Mouse (Mus musculus) c-Kit-positive CD71-positive TER-119-negative erythroid progenitor cells, embryonic 14.5 days (primary cell): ENCODE results near the gene Pla2g16.

Source experiments
- DNase-seq: peaks from one replicate; pipeline ENCODE4 v3.0.0-alpha.2; 2013; ENCODE audit warnings: low read depth

The Pla2g16 gene

DNA sequence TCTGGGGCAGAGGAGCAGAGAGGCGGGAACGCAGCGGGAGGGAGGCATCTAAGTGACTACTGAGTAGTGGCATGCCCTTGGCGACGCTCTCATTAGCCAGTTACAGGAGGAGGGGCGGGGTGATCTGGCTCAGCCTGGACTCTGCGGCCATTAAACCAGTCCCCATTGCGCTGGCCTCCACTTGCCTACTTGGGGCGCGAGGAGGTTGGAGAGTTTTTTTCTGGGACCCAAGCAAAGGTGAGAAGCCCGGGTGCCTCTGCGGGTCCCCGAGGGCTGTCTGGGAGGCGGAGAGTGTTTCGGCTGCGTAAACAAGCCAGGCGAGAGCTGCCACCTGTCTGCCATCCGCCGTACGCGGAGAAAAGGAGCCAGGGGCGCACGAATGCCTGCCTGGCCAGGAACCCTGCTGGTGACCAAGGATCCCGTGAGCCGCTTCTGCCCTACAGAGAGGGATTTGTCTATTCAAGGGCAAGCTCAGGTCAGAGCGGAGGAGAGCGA, at the start of gene Pla2g16:
Gene Pla2g16, plus strand, starts transcription at position 132 of the 495 bp plus-strand sequence.
- peak; percentile 69 for DNase-seq

DNA sequence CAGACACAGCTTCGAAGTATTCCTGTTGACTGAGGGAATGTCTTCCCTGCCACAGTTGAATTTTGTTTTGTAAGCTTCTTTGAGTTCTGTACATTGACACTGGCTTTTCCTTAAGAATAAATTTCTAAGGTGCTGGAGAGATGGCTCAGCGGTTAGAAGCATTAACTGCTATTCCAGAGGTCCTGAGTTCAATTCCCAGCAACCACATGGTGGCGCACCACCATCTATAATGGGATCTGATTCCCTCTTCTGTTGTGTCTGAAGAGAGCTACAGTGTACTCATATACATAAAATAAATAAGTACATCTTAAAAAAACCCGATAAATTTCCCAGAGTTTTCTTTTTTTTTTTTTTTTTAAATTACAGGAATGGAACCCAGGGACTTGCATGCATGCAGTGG, 49.2 kb upstream of the Pla2g16 start:
- no peak for DNase-seq

DNA sequence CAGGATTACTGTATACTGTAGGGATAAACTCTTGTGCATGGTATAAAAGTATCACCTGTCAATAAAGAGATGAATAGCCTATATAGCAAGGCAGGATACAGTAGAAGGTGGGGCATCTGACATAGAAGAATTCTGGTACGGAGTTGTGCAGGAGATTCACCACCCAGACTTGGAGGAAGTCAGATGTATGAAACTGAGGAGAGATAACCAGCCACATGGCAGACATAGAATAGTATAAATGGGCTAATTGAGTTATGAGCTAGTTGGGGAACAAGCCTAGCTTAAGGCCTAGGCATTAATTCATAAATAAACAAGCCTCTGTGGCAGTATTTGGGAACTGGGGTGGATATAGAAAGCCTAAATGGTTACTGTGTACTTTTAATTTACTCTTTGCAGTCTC, 40.8 kb upstream of the Pla2g16 start:
- DNase-seq = no peak

DNA sequence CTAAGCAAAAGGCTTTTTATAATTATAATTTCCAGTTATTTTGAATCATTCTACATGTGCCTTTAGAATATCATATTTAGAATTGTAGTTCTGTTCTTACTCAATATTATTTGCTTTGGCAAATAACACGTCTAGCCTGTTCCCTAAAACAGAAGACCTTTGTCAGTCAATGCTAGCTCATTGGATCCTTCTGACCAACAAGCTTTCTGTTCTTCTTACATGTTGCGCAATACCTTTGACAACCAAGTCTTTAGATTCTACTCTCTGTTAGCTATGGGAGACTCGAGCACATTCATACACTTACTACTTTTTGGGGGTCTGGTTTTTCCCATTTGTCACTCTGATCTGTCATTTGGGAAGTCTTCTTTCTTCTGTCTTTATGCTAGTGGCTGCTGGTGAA, 35.6 kb upstream of the Pla2g16 start:
- no peak for DNase-seq

DNA sequence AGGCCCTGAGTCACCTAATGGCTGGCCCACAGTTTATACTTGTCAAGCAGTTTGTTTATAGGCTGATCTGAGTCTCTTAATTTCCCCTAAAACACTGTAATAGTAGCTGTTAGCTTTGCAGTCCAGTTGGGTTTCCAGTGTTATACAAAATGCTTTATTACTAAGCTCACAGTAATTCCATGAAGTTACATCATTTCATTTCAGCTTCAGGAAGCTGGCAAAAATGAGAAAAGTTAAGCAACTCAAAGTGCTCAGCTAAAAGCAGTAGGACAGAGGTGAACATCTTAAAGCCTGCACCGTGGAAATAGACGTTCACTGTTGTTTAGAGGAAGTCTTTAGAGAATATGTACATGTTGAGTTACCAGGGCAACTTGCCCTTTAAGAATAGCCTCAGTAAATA, 34.4 kb upstream of the Pla2g16 start:
- DNase-seq = no peak

DNA sequence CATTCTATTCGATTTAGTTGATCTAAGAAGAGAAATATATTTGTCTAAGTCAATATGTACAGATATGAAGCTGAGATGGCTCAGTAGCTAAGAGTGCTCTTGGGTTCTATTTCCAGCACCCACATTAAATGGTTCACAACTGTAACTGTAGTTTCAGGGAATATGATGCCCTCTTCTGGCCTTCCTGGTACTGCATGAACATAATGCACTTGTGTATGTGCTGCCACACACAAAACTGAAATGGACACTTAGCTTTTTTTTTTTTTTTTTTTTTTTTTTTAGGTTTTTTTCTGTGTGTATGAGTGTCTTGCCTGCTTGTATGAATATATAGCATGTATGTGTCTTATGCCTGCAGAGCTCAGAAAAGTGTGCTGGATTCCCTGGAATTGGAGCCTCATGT, 34.0 kb upstream of the Pla2g16 start:
- no peak for DNase-seq

DNA sequence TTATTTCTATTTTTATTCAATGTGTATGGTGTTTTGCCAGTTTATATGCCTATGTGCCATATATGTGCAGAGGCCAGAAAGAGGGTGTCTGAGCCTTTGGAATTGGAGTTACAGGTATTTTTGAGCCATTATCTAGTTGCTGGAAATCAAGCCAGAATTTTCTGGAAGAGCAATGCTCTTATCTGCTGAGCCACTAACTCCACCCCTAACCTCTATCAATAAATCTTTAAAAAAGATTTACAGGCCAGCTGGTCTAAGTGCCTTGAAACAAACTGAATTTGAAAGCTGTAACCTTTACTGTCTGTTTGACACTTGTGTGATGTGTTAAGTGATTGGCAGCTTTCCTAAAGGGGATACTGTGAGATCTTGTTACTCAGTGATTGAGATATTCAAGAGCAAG, 33.5 kb upstream of the Pla2g16 start:
- no peak for DNase-seq

DNA sequence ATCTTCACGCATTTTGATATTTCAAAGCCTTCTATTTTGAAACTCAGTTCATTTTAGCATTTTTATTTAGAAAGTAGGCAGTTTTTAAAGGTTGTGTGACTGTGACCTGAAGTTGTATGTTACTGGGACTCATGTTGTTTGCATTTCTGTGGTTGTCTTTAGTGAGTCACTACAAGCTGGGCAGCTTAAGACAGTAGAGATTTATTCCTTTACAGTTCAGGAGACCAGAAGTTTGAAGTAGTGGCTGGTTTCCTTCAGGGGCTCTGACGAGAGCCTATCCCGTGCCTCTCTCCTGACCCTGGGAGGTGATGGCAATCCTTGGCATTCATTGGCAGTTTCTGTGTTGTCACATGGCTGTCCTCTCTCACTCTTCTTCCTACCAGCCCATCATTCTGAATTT, 32.4 kb upstream of the Pla2g16 start:
- no peak for DNase-seq

DNA sequence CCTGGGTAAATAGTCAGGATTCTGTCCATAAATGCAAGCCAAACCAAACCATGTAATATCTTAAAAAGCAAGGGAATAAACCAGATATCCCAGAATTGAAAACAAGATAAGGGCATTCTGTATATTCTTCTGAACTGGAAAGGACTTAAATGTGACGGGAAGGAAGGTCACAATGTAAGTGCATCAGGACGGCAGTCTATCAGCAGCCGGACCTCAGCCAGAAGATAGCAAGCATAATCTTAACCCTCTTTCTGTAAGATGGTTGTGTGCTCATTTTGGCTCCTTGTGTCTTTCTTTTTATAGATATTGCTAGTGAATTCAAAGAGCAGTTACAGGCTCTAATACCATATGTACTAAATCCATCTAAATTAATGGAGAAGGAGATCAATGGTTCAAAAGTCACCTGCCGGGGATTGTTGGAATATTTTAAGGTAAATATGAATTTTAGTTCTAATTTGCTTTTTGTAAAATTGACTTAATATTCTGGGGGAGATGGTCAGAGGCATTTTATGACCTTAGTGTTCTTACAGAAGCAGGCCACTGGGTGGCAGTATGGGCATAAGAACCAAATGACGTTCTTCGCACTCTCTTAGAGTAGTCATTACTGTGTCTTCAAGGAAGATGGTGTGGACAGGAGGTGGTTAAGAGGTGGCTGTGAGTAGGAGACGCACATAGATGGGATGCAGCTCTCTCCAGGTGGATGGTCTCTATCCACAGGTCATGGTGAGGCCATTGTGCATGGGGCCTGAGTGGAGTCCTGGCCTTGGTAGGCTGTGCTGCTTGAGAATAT, 28.4 kb upstream of the Pla2g16 start:
- DNase-seq = peak; percentile 54

DNA sequence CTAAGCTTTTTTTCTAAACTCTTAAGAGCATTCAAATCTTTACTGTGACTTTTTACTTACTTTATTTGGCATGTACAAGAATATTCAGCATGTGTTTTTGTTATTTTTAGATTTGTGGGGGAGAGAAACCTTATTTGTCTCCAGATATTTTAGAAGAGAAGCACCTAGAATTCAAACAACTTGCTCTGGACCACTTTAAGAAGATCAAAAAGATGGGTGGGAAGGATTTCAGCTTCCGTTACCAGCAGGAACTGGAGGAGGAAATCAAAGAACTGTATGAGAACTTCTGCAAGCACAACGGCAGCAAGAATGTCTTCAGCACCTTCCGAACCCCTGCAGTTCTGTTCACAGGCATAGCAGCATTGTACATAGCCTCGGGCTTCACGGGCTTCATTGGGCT, 25.4 kb upstream of the Pla2g16 start:
- DNase-seq = no peak

DNA sequence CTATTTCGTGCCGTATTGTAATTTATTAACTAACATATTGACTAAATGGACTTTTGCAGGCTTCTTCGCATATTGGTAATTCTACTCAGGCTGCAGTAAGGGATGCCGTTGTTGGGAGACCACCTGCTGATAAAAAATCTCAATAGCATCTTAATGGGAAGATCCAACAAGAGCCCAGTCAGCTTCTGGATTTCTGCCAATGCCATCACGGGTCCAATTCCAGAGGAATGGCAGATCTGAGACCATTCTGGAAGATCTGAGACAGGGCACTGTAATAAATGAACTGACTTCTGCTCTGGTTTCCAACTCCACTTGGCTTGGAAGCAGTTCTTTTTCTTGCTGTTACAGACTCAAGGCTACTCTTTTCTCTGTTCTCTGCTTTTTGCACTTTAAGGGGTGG, 23.4 kb upstream of the Pla2g16 start:
- no peak for DNase-seq

DNA sequence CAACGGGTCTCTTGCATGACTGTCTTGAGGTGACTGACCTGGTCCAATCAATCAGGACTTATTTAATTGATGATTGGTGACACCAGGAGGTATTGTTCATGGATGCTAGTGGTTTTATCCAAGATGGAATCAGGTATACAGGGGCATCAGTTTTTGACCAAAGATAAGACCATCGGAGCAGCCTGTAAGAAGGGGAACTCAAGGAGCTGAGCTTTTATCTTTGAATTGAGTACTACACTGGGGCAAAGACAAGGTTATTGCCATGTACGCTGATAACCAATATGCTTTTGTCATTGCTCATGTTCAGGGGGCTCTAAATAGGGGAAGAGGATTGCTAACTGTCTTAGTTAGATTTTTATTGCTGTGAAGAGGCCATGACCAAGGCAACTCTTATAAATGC, 8.3 kb upstream of the Pla2g16 start:
- DNase-seq = no peak

DNA sequence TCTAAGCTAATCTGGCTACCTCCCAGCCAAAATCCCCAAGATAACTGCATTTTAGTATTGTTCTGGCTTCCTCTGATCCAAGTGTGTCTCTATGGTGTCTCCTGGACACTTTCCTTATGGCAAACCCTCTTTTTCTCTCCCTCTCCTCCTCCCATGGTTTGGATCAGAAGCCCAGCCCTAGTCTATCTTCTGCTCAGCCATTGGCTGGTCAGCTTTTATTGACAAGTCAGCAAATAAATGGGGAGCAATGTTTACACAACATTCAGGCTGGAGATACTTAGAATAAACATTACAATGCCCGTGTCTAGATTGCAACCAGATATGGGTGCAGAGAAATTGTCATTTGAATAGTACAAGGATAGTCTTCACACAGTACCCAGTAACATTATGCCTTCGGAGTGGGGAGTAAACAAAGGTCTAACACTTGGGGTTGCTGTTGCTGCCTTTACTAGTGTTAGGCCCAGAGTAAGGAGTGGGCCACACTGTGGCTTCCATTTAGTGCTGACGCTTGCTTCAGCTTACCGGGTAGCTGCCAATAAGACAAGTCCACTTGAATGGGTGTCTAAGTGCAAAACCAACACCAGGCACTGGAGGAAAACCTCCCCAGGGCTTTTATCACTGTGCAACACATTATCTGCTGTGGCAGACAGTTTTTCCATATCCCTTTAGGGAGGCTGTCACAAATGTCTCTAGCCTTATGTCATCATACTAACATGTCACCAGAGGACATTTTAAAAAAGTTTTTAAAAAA, 5.5 kb upstream of the Pla2g16 start:
- peak; percentile 69 for DNase-seq

DNA sequence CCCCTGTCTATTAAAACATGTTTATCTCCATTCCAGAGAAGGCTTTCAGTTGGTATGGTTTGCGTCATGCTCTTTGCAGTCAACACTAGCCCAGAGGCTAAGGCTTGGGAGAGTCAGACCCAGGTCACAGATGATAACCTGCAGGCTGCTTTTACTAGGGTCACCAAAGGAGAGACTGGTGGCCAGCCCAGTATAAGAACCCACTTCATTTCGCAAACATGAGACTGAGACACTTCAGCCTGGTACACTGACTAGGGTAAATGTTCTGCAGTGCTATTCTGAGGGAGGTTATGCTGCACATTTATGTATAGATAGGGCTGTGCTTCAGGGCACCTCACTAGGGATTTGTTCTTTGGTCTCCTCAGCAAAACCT, 5.0 kb upstream of the Pla2g16 start:
- DNase-seq = no peak

DNA sequence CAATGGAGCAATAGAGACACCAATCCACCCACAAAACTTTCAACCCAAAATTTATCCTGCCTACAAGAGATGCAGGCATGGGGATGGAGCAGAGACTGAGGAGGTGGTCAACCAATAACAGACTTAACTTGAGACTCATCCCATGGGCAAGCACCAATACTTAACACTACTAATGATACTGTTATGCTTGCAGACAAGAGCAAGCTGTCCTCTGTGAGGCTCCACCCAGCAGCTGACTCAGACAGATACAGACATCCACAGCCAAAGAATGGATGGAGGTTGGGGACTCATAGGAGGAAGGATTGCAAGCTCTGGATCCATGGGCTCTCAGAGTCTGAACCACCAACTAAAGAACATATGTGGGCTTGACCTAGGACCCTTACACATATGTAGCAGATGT, 3.8 kb upstream of the Pla2g16 start:
- DNase-seq = peak; percentile 43

DNA sequence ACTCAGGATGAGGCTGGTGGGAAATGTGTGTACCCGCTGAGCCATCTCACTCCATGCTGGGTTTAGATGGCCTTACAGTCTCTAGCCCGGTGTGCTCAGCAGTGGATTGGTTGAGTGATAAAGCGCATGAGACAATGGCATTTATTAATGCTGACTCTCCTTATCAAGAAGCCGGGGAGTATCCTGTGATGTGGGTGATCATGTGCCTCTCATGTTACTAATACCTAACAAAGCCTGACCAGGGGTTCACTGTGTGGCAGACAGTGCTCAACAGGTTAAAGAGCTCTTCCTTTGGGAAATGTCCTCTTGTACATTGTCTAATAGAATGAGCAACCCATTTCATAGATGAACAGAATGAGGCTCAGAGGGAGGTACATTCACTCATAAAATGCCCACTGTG, 2.4 kb upstream of the Pla2g16 start:
- DNase-seq = no peak

DNA sequence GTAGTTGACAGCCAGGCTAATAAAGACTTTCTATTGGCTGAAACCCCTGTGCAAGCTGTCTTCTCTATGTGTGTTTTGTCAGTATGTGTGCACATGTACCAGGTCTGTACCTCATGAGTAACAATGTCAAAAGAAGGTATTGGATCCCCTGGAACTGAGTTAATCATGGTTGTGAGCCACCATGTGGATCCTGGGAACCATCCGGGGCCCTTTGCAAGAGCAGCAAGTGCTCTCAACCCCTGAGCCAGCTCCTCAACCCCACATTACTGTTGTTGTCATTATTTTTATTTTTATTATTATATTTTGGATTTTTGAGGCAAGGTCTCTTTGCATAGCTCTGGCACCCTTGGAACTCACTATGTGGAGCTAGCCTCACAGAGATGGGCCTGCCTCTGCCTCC, 618 bp upstream of the Pla2g16 start:
- DNase-seq = no peak

DNA sequence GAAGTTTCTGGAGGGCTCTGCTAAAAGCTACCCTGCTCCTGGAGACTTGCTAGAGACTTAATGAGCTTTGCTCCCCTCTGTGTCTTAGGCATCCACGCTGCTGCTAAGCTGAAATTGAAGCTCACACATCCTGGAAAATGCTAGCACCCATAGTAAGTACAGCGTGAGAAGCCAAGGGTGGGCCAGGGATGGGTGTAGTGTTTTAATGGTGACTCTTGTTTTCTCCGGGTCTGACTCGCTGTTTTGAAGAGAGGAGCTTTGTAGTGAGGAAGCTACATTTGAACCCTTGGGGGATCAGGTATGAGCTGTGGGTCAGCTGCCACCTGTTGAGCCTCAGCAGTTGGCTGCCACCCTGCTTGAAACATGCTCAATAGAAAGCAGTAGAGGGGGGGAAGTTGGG, 585 bp downstream of the Pla2g16 start:
- no peak for DNase-seq

DNA sequence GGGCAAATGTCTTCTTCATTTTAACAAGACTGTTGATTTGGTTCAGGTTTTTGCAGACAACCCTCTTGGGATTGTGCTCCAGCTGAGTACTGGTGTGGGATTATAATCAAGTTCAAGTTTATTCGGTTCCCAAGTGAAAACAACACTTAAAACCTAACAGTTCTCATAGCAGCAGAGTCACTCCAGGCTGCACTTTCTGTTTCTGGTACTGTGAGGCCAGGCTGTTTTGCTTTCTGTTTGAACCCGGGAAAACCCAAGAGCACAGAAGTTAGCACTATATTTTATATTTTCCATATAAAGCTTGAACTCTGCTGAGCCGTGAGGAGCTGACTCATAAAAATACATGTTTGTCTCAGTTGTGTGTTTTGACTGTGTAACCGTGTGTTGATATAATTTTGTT, 1.4 kb downstream of the Pla2g16 start:
- no peak for DNase-seq

DNA sequence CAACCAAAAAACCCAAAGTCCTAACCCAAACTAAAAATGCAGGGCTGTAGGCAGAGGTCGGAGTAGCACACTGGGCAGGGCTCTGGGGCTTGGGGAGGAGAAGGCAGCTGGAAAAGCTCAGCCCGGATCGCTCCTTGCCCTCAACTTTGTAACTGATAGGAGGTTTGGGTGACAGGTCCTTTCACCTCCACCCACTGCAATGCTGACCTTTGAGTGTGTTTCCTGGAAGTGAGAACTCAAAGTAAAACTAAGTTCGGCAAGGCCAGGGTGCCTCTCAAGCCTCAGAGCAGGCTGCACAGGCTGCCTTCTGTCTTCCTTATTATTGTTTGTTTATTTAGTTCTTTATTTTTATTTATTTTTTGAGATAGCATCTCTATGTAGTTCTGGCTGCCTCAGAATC, 2.7 kb downstream of the Pla2g16 start:
- DNase-seq = no peak

DNA sequence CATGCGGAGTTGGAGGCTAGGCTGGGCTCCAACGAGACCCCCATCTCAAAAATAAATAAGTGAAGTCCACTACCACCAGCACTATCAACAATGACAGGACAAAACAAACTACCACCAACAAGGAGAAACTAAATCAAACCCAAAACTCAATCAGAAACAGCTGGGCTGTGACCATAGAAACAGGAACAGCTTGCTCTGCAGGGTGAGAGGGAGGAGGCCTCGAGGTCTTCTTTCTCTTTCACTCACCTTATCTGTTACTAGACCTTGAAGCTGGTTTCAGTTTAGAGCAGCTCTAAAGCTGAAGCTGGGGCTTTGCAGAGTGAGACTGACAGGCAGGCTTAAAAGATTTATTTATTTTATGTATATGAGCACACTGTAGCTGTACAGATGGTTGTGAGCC, 4.2 kb downstream of the Pla2g16 start:
- no peak for DNase-seq

DNA sequence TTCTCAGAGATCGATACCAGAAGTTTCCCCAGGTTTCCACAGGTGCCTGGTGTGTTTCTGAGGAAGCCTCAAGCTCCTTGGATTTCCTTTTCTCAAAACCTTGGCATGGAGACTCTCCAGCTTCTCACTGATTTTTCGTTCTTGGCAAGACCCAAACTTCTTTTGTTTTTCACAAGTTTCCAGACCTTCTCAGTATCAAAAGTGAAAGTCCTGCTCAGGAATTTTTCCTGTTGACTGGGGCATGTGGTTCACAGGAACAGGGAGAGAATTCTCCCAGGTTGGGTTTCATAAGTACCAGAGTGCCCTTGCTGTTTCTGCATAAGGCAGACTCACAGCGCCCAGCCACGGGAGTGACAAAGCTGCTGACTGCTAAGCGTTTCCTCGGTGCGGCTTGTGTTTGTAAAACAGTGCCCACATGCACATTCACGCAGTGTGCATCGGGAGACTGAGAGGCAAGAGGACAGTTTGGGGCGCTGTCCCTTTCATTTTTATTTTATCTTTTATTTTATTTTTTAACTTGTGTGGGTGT, 5.4 kb downstream of the Pla2g16 start:
- DNase-seq = no peak

DNA sequence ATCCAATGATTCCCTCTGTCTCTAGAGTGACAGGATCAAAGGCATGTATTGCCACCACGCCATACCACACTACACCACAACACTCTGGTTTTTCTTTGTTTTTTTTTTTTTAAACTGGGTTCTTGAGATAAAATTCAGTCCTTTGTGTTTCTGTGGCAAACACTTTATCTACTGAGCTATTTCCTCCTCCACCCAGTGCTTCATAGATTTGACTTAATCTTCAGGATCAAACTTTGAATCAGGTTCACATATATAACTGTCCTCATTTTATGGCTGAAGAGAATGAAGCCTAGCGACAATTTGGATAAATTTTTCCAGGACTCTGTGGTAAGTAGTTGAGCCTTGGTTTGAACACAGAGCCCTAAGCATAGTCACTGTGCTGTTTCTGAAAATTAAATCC, 6.4 kb downstream of the Pla2g16 start:
- no peak for DNase-seq
